Mouse (Mus musculus) liver, embryonic 14.5 days (tissue): ENCODE results near the gene Kat8. TPM values are rescaled to one million over a fixed set of nuclear protein-coding genes. Genes with fewer than 3 reads are reported as not detected.
A peak's percentile ranks its signal among the peaks of the same experiment; 100 is the strongest.

ENCODE experiments used
- ATAC-seq: fragments of 200-750 bp; cut with Nextera tagmentation; 2 replicates; pipeline ENCODE4 v1.8.0; 2017; ENCODE audit warnings: moderate number of reproducible peaks, mild to moderate bottlenecking, moderate library complexity; ENCODE audit not compliant: insufficient read depth
- DNase-seq, 3 experiments: peaks; one replicate each; pipeline ENCODE4 v3.0.0-alpha.2; 2012 to 2013; ENCODE audit warnings: low read depth in 3 of 3, low spot score in 3 of 3
- H3K27ac ChIP-seq: fragments of 300-500 bp; sonication (generic); 2 replicates; pipeline ENCODE4 v1.5.1; 2014; ENCODE audit warnings: moderate library complexity, mild to moderate bottlenecking, control low read depth, inconsistent platforms
- H3K27me3 ChIP-seq: fragments of 300-500 bp; sonication (generic); 2 replicates; pipeline ENCODE4 v1.6.1; 2014; ENCODE audit warnings: mild to moderate bottlenecking, low read length, moderate library complexity; ENCODE audit not compliant: control insufficient read depth, insufficient read depth
- H3K36me3 ChIP-seq: fragments of 300-500 bp; sonication (generic); replicated peaks from 2 replicates; pipeline ENCODE4 v1.6.1; 2014; ENCODE audit warnings: low read depth; ENCODE audit not compliant: control insufficient read depth, insufficient read depth
- H3K4me1 ChIP-seq, 2 experiments: fragments of 200-500 bp in 1 of 2; fragments of 300-500 bp in 1 of 2; sonication (generic) in 1 of 2; replicated peaks; 2 replicates each; pipeline ENCODE4 v1.6.1; 2012 to 2014; ENCODE audit warnings: antibody characterized with exemption in 1 of 2, inconsistent platforms in 1 of 2, low read length in 1 of 2; ENCODE audit not compliant: control insufficient read depth in 2 of 2, insufficient read depth in 2 of 2
- H3K4me2 ChIP-seq: fragments of 300-500 bp; sonication (generic); 2 replicates; pipeline ENCODE4 v1.6.1; 2014; ENCODE audit warnings: low read depth, mild to moderate bottlenecking, control low read depth, moderate library complexity
- H3K4me3 ChIP-seq, 2 experiments: fragments of 200-500 bp in 1 of 2; fragments of 300-500 bp in 1 of 2; sonication (generic) in 1 of 2; 2 replicates each; pipeline ENCODE4 v1.5.1; 2012 to 2014; ENCODE audit warnings: low read depth in 2 of 2, low read length in 2 of 2, mild to moderate bottlenecking in 2 of 2, control low read depth in 1 of 2, inconsistent platforms in 1 of 2, moderate library complexity in 1 of 2; ENCODE audit not compliant: insufficient read depth in 1 of 2
- H3K9ac ChIP-seq: fragments of 300-500 bp; sonication (generic); replicated peaks from 2 replicates; pipeline ENCODE4 v1.6.1; 2014; ENCODE audit warnings: mild to moderate bottlenecking, control low read depth, moderate library complexity
- H3K9me3 ChIP-seq: fragments of 300-500 bp; sonication (generic); 2 replicates; pipeline ENCODE4 v1.6.1; 2016; ENCODE audit warnings: low read length, mixed read lengths; ENCODE audit not compliant: control insufficient read depth
- CTCF ChIP-seq: IDR thresholded peaks from 2 replicates; pipeline ENCODE4 v1.5.1; 2016; ENCODE audit warnings: antibody characterized with exemption, low read depth, control low read depth
- EP300 ChIP-seq: IDR thresholded peaks from 2 replicates; pipeline ENCODE4 v1.6.1; 2016; ENCODE audit warnings: antibody characterized with exemption, low read depth
- WGBS: fragments of 180-500 bp; shearing (Covaris S2); extraction: QIAGEN DNeasy Blood & Tissue Kit; methylation state at CpG from one replicate; pipeline ENCODE4 v1.1.7; 2014; ENCODE audit not compliant: insufficient replicate concordance; 5-methylcytosine and 5-hydroxymethylcytosine counted together
- polyA plus RNA-seq, 2 experiments: library from polyadenylated mRNA; depleted of rRNA in 1 of 2; stranded (reverse) in 1 of 2; unstranded in 1 of 2; fragments of >200 nt; fragmentation: Nextera tagmentation in 1 of 2; extraction: Ambion mirVana in 1 of 2; gene quantifications; 2 replicates each; pipeline versions ENCODE4 v1.2.1 to v1.2.3; 2012 to 2014

Kat8 gene
- polyA plus RNA-seq (2012; rRNA removed) (9.6 and 13.7 TPM in 2 replicates), polyA plus RNA-seq (2014; fragmentation: Nextera tagmentation; extraction: Ambion mirVana) (15.7 and 17.6 TPM in 2 replicates)

DNA sequence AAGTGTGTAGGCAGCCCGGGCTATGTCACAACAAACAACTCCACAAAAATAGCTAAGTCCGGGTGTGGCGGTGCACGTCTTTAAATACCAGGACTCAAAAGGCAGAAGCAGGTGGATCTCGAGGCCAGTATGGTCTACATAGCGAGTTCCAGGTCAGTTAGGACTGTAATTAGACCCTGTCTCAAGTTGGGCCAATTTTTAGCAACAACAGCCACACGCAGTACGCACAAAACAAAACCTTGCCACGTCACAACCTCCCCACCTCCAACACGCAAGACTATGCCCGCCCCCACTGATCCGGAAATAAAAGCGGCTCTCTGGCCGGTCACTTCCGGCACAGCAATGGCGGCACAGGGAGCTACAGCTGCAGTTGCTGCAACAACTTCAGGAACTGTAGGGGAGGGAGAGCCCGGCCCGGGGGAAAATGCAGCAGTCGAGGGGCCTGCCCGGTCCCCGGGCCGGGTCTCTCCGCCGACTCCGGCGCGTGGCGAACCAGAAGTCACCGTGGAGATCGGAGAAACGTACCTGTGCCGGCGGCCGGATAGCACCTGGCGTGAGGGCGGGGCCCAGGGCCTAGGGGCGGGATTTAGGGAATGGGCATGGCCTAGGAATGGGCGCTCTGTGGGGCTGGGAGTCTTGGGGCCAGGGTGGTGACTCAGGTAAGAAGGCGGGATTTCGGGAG is at the start of gene Kat8:
Gene Kat8 (plus strand): TSS at position 327 of the 682 bp plus-strand sequence.
- H3K4me3 ChIP-seq: peak within 1 kb of the TSS; percentile 94 to 99

DNA sequence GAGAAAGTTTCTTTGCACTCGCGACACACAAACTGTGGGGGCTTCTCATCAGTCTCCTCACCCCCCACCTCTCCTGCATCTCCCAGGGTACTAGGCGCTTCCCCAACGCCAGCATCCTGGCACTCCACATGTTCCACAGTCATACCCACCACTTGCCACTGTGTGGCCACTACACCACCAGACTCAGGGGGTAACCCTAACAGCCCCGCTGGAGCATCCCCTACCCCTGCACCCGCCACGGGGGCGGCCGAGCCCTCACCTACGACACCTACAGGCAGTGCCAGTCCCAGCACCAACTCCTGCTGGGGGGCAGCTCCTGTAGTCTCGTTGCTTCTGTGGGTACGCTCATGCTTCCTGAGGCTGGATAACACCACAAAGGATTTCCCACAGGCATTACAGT is 45.9 kb upstream of the Kat8 start:
- ATAC-seq: no peak
- Histone ChIP-seq H3K4me2 (no peak overlapping the region), H3K4me1 (peaks cover 2% of the 10 kb centered on the region in 2 experiments; a peak in 1 of 4 replicates), H3K27me3 (no peaks in the 10 kb centered on the region), H3K9ac (no peak overlapping the region), H3K27ac (no peak overlapping the region), H3K4me3 (no peak overlapping the region), H3K36me3 (peaks cover 10% of the 10 kb centered on the region), H3K9me3 (no peaks in the 10 kb centered on the region)
- no peak for TF ChIP-seq EP300
- TF ChIP-seq CTCF: no peak
- no peak for DNase-seq
- WGBS: 90% methylated on average over 12 of the region's 12 CpGs

More for the DNA sequence above, at the start of gene Kat8:
- H3K36me3 ChIP-seq: peaks cover 15% of the 10 kb centered on the region
- ATAC-seq (peak; percentile 98), DNase-seq (peak; percentile 88 to 91 (median 88))
- WGBS: under 1% methylated on average over 40 of the region's 40 CpGs
- no peaks in the 10 kb centered on the region for H3K27me3 ChIP-seq
- H3K4me1 ChIP-seq: peaks cover 10 to 11% of the 10 kb centered on the region in 2 experiments
- 0 out of 2 replicates have a peak, but pooled peaks have one; percentile 18 for TF ChIP-seq EP300
- no peak for TF ChIP-seq CTCF
- H3K4me2 ChIP-seq: peak within 1 kb of the TSS; percentile 91
- H3K9me3 ChIP-seq: no peaks in the 10 kb centered on the region
- H3K27ac ChIP-seq: peak within 1 kb of the TSS; percentile 84
- peak within 1 kb of the TSS; percentile 90 for H3K9ac ChIP-seq

DNA sequence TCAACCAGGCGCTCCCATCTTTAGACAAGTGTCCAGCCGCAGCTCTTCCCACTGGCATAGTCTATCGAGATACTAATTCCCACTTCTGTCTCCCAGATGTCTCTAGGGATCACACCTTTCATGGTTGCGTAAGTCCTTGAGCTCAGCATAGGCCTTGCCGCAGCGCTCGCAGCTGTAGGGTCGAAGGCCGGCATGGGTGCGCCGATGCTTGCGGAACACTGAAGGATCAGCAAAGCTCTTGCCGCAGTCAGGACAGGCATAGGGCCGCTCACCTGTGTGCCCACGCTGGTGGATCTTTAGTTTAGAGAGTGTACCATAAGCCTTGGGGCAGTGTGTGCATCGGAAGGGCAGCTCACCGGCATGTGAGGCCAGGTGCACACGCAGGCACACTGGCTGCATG is 44.7 kb upstream of the Kat8 start:
- Histone ChIP-seq H3K36me3 (peaks cover 10% of the 10 kb centered on the region), H3K4me1 (peaks cover 7 to 8% of the 10 kb centered on the region in 2 experiments; a peak in 2 of 4 replicates), H3K27ac (no peak overlapping the region), H3K9ac (no peak overlapping the region), H3K27me3 (no peaks in the 10 kb centered on the region), H3K4me3 (no peak overlapping the region), H3K4me2 (no peak overlapping the region), H3K9me3 (no peaks in the 10 kb centered on the region)
- TF ChIP-seq EP300: no peak
- no peak for TF ChIP-seq CTCF
- WGBS: 91% methylated on average over 18 of the region's 18 CpGs
- no peak for ATAC-seq
- no peak for DNase-seq

DNA sequence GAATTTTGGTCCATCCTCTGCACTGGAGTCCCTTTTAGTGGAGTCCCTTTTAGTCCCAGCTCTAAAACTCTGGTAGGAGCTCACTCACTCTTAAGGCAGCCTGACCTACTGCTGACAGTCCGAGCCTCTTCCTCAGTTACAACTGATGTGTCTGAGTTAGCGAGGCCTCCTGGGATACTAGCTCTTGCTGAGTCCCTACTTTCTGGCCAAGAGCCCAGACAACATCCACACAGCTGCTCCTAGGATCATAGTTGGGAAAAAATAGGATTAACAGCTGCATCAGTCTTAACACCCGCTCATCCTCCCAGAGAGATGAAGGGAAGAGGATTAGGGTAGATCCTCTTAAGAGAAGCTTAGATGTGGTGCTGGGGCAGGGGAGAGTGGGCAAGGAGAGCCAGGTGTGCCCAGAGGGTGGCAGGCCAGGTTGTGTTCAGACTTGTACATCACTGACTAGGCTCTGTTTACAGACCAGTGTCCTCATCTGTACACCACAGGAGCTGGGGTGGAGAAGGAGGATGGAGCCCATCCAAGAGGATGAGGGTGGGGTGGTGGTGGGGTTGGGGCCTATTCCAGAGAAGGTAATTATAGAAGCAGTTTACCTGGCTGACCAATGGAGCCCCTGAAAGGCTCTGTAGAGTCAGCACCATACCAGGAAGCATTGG is 43.0 kb upstream of the Kat8 start:
- H3K9me3 ChIP-seq: no peaks in the 10 kb centered on the region
- H3K4me3 ChIP-seq: no peak overlapping the region
- DNase-seq (no peak), ATAC-seq (no peak)
- H3K9ac ChIP-seq: no peak overlapping the region
- H3K36me3 ChIP-seq: peaks cover 10% of the 10 kb centered on the region
- TF ChIP-seq CTCF: no peak
- H3K4me2 ChIP-seq: no peak overlapping the region
- no peak overlapping the region for H3K27ac ChIP-seq
- no peaks in the 10 kb centered on the region for H3K27me3 ChIP-seq
- peaks cover 8 to 10% of the 10 kb centered on the region in 2 experiments for H3K4me1 ChIP-seq
- 79% methylated on average over 3 of the region's 3 CpGs for WGBS

DNA sequence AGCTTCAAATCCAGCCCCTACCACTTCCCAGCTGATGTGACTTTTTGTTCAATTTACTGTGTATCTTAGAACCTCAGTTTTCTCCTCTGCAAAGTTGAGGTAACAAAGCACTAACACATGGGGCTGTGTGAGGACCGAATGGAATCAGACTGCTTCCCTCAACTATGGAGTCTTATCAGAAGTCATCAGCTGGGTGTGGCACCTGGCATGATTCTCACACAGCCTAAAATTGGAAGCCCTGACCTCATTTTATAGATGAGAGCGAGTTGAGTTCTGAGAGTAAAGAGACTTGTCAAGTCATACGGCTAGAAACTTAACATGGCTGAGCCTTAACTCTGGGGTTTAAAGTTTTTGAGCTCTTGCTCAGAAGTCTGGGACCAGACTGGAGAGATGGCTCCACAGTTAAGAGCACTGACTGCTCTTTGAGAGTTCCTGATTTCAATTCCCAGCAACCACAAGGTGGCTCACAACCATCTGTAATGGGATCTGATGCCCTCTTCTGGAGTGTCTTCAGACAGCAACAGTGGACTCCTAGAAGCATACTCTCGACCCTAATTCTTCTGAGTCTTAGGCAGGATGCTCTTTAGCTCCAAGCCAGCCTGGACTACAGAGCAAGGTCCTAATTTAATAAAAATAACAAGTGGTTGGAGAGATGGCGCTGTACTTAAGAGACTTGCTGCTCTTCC is 42.0 kb upstream of the Kat8 start:
- H3K27me3 ChIP-seq: peaks cover 1% of the 10 kb centered on the region; the same call in 1 of the 2 replicates
- H3K4me1 ChIP-seq: peaks cover 13 to 15% of the 10 kb centered on the region in 2 experiments
- H3K9ac ChIP-seq: no peak overlapping the region
- TF ChIP-seq EP300 (no peak), CTCF (peak; percentile 53)
- H3K4me3 ChIP-seq: no peak overlapping the region
- no peaks in the 10 kb centered on the region for H3K9me3 ChIP-seq
- no peak for ATAC-seq
- no peak overlapping the region for H3K27ac ChIP-seq
- no peak overlapping the region for H3K4me2 ChIP-seq
- peaks cover 10% of the 10 kb centered on the region for H3K36me3 ChIP-seq
- 53% methylated on average over 5 of the region's 5 CpGs for WGBS
- DNase-seq: no peak
